Mouse (Mus musculus) right cerebral cortex, postnatal 14 days (tissue): ENCODE data around the gene Six3.

Source experiments
- DNase-seq: peaks from one replicate; pipeline ENCODE4 v3.0.0; 2022

Gene Six3

DNA sequence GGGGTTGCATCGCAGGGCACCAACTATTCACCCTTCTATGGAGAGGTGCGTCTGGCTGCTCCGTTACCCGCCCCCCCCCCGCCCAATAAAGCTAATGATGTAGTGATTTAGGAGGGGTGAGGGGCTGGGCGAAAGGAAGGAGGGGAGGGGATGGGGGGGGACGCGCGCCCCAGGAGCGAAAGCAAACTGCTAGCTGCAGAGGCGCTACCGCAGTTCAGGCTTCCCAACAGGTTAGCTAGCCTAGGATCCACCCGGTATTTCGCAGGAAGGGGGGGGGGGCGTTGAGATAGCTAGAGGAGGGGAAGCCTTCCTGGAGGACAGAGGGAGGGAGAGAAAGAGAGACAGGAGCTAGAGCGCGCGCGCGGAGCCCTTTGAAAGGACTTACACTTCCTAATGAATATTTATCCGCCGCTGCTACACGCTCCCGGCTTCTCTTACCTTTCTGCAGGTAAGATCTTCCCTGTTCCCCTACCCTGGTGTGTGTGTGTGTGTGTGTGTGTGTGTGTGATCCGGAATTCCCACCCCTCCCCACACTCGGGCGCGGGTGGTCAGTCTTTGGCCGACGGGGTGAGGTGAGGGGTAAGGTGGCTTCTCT, at the start of gene Six3:
Six3 (plus strand) TSS at position 343 of the 595 bp plus-strand sequence.
- no peak for DNase-seq

DNA sequence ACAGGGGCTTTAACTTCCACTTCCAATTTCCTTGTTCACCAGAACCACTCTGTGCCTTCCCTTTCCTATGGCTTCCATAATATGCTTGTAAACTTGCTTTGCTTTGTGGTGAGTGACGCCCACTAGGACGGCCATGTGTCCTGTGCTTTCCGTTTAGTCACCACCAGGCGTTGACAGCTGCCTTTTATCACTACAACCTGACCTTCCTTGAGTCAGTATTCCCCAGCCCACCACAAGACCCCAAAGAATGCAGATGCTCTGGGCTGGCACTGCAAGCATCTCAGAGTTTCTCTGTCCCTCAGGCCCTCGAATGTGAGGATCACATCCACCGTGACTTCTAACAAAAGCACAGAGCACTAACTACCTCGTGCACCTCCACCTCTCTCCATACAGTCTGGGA, 49.3 kb upstream of the Six3 start:
- no peak for DNase-seq

DNA sequence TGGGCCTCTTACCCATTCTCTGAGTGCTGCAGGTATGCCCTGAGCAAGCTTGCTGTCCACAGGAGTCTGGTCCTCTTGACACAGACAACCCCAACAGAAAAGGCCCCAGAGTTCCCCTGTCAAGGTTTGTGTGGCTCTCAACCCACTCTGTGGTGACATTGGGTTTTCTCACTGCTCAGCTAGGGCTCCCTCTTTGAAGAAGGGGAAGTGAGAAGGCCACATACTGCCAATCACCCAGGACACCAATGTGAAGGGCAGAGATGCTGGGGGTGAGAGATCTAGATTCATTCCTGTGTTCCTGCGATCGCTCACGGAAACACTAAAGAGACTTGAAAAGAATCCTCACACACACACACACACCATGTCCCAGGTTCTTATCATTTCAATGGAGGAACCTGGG, 39.4 kb upstream of the Six3 start:
- DNase-seq, result no peak

DNA sequence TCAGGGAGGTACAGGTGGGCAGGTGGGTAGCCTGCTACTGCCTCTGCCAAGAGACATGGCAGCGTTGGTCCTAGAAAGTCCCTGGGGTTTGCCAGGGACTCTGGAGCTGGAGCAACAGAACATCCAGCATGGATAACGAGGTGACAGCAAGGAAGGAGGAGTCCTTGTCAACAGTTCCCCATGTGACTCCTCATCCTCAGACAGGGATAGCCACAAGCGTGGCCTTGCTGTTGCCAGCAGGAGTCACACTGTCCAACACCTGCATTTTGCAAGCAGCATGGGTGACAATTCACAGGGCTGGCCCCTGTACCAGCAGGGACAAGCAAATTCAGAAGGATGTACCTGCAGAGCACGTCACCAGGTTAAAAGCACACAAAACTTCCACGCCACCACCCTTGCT, 35.1 kb upstream of the Six3 start:
- no peak for DNase-seq

DNA sequence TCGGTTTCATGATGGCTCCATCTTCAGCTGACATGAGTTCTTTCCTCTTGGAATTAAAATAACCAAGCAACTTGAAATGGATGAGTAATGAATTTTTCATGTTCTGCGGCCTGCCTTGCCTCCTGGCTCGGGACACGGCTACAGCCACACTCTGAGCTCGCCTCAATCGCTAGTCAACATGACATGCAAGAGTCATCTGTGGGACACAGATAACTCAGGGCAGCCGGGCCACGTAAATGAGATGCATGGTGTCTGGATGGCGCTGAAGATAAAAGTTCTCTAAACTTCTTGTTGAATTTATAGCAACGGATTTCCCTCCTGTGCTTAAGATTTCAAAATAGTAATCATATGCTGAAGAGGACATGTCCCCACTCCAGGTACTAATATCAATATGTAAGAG, 34.1 kb upstream of the Six3 start:
- no peak for DNase-seq

DNA sequence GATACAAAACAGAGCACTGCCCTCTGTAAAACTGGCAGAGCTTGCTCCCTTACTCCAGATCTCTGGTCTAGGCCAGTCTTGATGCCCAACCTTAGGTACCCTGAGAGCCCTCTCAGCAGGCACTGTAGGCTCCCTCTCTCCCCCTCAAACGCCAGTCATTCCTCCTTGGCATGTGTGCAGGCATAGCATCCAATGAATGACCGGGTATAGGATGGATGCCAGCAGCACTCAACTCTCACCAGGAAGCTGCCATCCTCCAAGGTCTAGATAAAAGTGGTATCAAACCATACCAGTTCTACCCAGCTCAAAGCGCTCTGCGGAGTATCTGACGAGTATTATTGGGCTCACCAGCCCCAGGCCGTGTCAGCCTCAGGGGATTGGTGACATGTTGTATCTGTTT, 33.2 kb upstream of the Six3 start:
- DNase-seq, result no peak

DNA sequence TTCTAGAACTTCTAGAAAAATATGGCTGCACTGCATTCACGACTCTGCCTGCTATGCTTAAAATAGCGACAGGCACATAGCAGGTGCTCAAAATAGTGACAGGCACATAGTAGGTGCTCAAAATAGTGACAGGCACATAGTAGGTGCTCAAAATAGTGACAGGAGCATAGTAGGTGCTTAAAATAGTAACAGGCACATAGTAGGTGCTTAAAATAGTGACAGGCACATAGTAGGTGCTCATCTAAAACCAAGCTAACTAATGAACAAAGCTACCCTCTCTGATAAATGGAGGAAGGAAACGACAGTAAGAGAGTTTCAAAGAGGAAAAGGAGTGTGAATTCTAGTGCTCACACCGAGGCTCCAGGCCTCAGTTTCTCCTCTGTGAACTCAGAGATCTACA, 29.2 kb upstream of the Six3 start:
- DNase-seq, result no peak

DNA sequence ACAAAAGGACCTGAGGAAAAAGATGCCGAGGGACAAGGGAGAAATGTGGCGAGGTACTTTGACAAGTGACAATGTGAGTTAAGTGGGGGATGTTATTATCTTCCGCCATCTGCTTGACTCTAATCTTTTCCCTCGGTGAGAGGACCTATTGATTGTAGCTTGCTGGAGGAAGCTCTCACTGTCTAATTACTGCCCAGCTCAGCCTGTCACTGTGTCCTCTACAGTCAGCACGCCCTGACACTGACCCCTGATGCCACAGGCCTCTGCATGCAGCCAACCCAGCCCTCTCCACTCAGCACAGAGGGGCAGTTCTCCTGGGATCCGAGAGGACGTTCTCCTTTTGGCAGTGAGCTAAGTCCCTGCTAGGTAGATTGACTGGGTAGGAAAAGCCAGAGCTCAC, 28.8 kb upstream of the Six3 start:
- DNase-seq, result no peak

DNA sequence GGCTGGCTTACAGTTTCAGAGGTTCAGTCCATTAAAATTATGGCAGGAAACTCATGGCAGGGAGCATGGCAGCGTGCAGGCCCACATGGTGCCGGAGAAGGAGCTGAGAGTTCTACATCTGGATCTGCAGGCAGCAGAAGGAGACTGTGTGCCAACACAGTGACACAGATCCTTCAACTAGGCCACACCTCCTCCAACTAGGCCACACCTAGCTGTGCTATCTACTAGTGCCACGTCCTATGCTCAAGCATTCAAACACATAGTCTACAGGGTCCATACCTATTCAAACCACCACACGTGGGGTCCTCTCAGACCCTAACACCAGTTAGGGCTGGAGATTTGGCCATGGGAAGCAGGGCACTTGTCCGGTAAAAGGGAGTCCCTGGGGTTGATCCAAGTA, 27.6 kb upstream of the Six3 start:
- DNase-seq, result no peak

DNA sequence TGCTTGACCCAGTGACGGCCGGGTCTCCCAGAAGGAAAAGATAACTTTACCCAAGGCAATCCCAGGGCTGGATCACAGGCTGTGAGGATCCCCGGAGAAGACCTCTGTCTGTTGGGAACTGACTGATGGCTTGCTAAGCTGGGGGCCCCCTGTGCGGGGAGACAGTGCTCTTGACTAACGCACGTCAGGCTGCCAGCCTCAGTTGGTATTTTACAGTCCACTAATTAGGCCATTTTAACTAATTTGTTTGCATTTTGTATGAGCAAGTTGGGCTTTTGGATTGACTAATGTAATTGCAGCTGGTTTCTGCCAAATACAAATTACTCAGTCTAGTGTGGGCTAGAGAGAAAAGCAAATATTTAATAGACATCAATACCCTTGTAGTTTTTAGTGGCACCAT, 21.4 kb upstream of the Six3 start:
- no peak for DNase-seq

DNA sequence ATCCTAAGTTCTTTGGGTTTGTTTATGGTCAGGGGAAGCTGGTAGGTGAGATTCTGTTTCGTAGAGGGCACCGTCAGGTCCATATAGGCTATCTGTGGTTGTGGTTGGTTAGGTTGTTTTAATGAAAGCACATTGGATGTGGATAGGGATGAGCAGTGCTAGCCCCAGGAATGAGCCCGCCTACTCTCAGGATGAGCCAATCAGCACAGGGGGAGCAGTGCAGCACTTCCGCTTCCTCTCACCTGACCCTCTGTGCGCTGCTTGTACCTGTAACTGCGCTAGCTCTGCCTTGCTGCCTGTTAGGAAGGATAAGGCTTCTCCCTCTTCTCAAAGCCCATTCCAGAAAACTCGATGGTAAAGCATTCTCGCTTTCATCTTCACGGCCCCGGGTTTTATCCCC, 17.6 kb upstream of the Six3 start:
- DNase-seq, result no peak

DNA sequence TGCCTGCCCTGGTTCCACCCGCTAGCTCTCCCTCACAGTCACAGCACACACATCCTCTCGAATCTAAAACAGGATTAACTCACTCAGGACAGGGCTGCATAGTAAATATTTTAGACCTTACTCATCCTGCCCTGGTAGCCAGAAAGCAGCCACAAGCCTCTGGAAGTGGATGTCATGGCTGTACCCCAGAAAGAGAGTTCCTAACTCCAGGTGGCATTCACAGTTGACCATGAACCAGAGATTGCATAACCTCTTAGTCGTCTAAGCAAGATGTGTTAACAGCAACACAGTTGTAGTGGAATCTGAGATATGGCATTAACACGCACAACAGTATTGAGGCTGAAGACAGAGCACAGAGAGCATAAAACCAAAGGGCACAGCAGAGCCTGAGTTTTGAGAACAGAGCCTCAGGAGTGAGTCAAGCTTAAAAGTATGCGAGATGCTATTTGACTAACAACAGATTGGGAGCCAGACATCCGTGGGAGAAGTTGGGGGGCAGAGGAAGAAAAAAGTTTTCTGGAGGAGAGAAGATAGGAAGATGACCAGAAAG, 17.0 kb upstream of the Six3 start:
- DNase-seq, result no peak

DNA sequence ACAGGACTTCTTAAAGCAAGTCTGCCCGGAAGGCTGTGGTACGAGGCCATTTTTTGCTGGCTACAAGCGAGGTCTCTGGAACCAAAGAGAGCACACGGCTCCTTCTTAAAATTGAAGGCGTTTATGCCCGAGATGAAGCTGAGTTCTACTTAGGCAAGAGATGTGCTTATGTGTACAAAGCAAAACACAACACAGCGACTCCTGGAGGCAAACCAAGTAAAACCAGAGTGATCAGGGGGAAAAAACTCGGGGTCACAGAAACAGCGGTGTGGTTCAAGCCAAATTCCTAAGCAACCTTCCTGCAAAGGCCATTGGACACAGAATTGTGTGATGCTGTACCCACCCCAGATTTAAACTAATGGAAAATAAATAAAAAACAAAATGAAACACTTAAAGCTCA, 13.9 kb upstream of the Six3 start:
- DNase-seq, result no peak

DNA sequence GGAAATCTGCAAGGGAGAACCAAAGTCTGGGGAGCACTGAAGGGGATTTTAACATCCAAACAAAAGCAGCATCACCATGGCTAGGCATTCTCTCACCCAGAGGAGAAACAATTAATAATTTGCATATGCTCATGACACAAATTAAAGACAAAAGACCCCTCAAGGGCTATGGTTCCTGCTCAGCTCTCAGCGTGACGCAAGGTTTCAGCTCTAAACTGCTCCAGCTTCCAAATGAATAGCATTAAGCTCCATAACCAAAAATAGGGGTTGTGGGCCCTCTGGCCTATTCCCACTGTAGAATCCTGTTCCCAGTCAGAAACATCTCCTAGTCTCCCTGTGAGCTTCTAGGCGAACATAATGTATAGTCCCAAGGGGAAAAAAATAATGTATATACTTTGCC, 6.9 kb upstream of the Six3 start:
- DNase-seq, result no peak

DNA sequence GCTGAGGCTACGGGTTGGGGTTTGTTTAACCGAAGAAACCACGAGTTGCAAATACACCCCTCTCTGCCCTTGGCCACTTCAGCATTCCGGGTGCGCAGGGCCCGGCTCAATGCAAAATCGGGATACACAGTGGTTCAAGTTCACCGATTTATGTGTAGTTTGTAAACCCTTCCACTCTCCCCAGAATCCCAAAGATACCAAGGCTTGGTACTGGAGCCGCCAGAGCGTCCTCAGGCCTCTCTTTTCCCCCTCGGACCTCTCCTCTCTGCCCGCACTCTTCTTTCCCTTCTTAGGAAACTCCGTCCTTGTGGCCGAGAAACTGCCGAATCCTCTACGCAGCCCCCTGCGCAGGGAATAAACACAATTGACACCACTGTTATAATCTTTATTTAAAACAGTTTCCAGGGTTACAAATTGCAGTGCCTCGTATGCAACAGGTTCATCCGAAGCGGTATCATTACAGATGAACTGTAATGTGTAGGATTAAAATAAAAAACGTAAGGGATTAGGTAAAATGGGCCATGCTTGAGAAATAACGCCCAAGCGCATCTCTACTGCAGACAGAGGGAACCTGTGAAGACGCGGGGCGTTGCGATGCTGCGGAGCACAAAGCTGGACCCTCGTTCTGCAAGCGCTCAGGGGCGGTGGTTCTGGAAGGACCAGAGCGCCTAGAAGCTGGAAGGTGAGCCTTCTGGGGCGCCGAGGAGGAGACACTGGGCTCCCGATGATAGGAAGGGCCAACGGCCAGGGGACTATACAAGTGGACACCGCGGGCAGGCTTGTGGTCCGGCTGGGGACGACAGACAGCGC, 5.6 kb upstream of the Six3 start:
- no peak for DNase-seq

DNA sequence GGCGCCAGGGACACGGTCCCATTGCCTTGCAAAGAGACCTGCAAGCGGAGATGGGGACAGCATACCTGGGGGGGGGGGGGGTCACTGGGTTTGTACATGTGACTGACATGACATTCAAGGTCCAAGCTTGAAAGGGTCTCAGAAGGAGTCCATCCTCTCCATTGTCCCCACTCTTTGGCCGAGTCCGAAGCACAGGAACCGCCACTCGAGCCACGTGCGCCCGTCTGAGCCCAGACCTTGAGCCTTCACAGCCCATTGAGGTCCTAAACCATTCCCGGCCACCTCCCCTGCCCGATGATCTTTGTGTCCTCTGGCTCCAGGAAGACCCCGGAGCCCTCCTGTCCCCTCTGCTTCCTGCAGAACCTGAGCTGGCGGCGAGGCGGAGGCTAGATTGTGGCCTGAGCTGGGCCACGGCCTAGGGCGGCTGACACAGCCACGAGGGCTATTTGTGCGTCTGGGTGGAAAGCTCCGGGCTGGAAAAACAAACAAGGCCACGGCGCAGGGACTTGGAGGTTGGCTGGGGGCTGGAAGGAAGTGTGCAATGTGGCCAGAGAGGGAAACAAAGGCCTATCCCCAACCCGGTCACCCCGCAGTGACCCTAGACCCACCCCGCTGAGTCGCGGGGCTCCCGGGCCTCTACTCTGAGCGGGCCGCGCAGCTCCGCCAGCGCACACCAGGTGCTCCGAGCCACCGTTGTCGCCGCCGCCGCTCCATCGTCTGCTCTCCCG, 4.9 kb upstream of the Six3 start:
- DNase-seq, result no peak

DNA sequence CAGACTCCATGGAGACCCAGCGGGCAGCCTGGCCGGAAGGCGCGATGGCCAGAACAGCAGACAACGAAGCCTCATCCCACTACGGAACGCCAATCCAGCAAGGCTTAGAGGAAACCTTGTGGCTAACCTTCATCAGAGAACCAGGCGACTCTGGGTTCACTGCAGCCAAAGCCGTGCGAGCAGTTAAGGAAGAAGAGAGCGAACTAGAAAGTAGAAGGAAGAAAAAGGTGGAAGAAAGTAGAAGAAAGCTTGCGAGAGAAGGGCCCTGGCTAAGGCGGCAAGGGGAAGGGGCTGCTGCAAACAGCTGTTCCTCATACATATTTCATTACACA, 4.3 kb upstream of the Six3 start:
- DNase-seq, result no peak

DNA sequence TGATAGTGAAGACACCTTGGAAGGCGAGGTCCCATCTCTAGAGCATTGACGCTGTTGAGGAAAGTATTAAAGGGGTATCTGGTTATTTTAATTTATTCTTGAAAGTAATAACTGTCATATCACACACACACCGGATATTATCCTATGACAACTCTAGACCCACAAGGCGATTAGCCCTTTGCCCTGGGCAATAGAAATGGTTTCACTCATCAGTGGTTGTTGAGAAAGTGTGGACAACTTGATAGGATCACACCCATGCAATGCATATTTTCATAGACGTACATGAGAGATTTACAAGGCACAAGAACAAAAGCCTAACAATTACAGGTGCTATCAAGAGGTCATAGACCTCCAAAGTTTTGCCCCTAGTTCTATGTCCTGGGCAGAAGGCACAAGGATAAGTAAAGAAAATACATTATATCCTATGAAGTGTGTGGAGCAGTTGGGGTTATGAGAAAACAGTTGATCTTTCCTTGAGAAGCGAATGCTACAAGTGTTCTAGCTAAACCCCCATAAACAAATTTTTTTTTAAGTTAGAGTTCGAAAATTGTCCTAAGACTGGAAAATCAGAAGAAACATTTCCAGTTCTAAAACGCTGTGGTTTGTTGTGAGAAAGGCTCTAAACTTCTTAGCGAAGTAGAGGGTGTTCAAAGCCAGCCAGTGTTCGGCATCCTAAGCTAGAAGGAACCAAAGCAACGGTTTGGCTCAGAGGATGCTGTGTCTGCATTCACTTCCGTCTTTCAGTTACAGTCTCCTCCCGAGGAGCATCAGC, 3.6 kb upstream of the Six3 start:
- DNase-seq, result no peak

DNA sequence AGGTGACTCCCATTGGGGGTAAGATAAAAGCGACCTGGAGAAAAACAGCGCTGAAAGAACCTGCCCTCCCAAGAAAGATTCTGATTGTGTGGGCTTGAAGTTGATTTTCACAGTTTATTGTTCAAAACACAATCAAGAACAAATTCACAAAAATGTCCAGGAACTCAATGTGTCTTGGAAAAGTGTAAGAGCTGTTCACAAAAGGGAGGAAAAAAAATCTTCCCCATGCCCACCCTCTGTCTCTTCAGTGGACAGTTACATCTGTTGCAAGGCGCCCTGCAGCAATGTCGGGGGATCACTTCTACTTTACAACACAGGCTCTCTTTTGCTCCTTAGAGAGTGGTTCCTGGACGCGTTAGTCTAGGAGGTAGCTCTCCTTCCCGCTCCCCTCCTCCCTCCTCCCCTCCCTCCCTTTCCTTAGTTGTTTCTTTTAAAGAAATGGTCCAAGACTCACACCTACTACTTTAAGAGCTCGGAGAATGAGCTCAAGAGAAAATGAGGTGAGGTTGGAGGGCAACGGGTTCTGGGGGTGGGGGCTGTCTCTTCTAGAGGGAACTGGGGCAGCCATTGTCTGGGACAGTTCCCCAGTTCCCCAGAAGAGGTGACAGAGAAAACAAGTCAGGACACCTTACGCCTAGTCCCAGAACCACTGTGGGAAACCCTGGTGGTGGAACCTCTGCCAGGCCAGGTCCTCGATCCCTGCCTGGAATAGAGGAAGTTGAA, 2.9 kb upstream of the Six3 start:
- DNase-seq, result no peak

DNA sequence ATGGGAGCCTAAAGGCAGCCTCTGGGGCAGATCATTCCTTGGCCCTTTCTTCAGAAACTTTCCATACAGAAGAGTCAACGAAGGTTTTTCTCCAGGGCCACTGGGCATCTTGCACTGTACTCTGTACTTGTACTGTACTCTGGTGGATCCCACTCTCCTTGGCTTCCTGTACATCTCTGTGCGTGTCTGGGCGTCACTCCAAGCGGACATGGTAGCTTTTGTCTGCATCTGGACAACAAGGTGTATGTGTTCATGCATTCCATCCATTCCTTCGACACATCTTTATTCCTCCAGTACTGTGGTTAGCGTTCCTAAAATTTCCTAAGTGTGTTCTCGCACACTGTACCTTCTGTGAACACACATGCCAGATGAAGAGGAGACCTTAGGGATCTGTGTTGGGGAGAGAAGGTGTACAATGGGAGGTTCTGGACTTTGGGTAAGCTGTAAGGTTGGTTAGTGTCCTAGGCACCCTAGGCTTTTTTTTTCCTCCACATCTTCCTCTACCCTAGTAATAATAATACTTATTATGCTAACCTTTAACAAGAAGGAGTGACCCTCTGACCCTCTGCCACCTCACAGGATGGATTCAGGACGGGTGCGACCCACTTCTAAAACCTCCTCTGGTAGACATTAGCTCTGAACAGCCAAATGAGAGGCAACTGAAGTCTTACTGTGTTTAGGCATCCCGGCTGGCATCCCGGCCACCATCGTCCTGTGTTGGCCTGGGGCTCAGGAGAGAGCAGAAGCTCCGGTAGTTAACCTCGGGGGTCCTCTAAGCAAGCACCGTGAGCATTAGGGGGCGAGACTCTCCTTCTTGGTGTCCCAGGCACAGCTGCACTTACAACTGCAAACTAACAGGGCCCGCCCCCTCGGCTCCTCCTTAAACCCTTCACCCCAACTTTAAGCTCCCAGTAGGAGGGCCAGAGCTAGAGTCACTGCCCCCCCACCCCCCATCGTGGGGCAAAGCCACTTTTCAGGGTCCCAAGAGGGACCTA, 1.6 kb upstream of the Six3 start:
- no peak for DNase-seq

DNA sequence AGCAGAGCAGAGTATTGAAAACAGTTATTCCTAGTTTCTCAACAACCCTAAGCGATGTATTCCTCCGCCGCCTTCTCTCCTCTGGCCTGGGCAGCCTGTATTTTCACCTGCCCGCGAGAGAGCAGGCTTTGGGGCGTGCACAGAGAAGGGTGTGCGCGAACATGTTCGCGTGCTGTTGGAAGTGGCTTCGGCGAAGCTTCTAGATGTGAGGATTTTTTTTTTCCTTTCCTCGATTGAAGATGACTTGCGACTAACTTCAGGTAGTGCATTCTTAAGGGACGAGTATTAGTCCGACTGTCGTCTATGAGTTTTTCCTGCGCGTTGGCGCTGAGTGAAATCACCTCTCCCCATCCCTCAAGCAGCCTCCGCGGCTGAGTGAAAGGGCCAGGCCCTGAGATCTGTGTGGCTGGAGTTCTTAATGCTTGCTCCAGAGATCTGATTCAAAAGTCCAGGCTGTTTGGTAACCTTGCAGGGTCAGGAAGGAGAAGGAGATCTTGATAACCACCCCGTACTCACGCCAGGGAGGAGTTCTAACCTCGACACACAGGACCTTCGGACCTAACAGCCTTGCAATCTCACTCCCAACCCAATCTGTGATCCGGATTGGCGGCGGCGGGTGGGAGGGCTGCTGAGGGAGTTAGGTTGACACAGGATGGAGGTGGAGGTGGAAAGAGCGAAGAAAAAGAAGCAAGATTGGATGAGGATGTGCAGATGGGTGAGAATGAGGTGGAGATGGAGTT, 712 bp upstream of the Six3 start:
- DNase-seq, result no peak
